Mouse (Mus musculus): Measurements from ENCODE around the gene Six3. TPM values are rescaled to one million over a fixed set of nuclear protein-coding genes. Genes with fewer than 3 reads are reported as not detected.

Gene Six3
- total and polyA plus RNA-seq, 3 experiments: not detected

DNA sequence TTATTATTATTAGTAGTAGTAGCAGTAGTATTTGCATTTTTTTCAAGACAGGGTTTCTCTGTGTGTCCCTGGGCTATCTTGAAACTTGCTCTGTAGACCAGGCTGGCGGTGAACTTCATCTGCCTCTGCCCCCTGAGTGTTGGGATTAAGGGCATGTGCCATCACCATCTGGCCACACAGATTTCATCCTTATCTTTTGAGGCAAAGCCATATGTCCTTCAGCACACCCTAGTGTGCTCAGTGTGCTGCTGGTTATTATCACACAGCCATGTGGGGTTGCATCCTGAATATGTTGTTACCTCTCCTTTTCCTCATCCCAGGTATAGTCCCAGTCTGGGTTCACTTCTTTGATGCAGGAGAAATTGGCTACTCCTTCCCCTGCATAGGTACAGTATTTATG, 46.6 kb downstream of the Six3 start:
- TF ChIP-seq MYC (IDR thresholded peaks at IDR 0.05; ENCODE audit: low read depth, low read length) (no peak), MAZ (IDR thresholded peaks at IDR 0.05; ENCODE audit: low read depth, low read length) (no peak), RCOR1 (IDR thresholded peaks at IDR 0.05; ENCODE audit: low read depth, low read length) (no peak), GATA1 (IDR thresholded peaks at IDR 0.05; ENCODE audit: low read depth, low read length) (no peak), KAT2A (conservative IDR thresholded peaks at IDR 0.05; ENCODE audit: low read depth, low read length) (no peak), ELF1 (IDR thresholded peaks at IDR 0.05; ENCODE audit: low read depth, low read length) (no peak), CHD1 (IDR thresholded peaks at IDR 0.05; ENCODE audit: low read depth, low read length) (no peak), CTCF (IDR thresholded peaks at IDR 0.05 in 2 of 3, conservative IDR thresholded peaks at IDR 0.05 in 1 of 3; ENCODE audit: control insufficient read depth in 1 of 3, insufficient read depth in 1 of 3, low read depth in 2 of 3, low read length in 3 of 3, poor library complexity in 1 of 3, severe bottlenecking in 1 of 3) (no peak), NRF1 (IDR thresholded peaks at IDR 0.05; ENCODE audit: insufficient read depth, low read depth, low read length, poor library complexity, severe bottlenecking) (no peak), UBTF (IDR thresholded peaks at IDR 0.05; ENCODE audit: borderline replicate concordance, insufficient read depth, low read depth, low read length) (no peak), MXI1 (IDR thresholded peaks at IDR 0.05; ENCODE audit: low read depth, low read length) (no peak), JUND (IDR thresholded peaks at IDR 0.05; ENCODE audit: low read depth, low read length) (no peak), TCF12 (IDR thresholded peaks at IDR 0.05; ENCODE audit: low read depth, low read length) (no peak), CHD2 (IDR thresholded peaks at IDR 0.05; ENCODE audit: low read length) (no peak)
- Histone ChIP-seq H3K27me3 (ENCODE audit: control insufficient read depth in 1 of 2, insufficient read depth in 2 of 2, low read length in 2 of 2) (no peaks in the 10 kb centered on the region), H3K36me3 (ENCODE audit: control insufficient read depth in 1 of 2, insufficient read depth in 2 of 2, low read length in 2 of 2) (no peaks in the 10 kb centered on the region), H3K27ac (ENCODE audit: control insufficient read depth, low read depth, low read length) (no peak overlapping the region), H3K4me1 (ENCODE audit: control insufficient read depth in 1 of 2, insufficient read depth in 2 of 2, low read length in 2 of 2) (no peaks in the 10 kb centered on the region), H3K9ac (ENCODE audit: control insufficient read depth, low read depth, low read length, poor library complexity, severe bottlenecking) (no peak overlapping the region), H3K79me2 (ENCODE audit: control insufficient read depth, insufficient read depth, low read length, poor library complexity) (no peaks in the 10 kb centered on the region), H3K4me3 (ENCODE audit: control insufficient read depth in 1 of 2, insufficient read depth in 1 of 2, low read depth in 2 of 2, low read length in 2 of 2) (no peak overlapping the region), H3K9me3 (replicated peaks; ENCODE audit: insufficient read depth, low read length) (no peaks in the 10 kb centered on the region)
- no peak for DNase-seq (ENCODE audit: low read depth, low spot score)

DNA sequence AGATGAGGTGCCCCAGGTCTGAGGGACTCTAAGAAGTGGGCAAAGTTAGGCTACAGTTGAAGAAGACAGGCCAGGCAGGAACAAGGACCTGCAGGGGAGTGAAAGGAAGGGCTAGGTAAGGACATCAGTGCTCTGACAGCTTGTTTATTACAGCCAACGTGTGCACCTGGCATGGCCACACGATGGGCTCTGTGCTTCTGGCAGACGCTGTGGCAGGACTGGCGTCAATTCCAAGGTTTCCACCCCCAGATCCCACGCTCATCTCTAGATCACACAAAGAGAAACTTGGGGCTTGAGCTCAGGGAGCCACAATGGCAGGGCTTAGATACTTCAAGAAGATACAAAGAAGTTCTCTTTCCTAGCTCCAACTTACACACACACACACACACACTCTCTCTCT, 48.1 kb downstream of the Six3 start:
- Histone ChIP-seq H3K79me2 (ENCODE audit: control insufficient read depth, insufficient read depth, low read length, poor library complexity) (no peaks in the 10 kb centered on the region), H3K9me3 (replicated peaks; ENCODE audit: insufficient read depth, low read length) (no peaks in the 10 kb centered on the region), H3K4me3 (ENCODE audit: control insufficient read depth in 1 of 2, insufficient read depth in 1 of 2, low read depth in 2 of 2, low read length in 2 of 2) (no peak overlapping the region), H3K9ac (ENCODE audit: control insufficient read depth, low read depth, low read length, poor library complexity, severe bottlenecking) (no peak overlapping the region), H3K4me1 (ENCODE audit: control insufficient read depth in 1 of 2, insufficient read depth in 2 of 2, low read length in 2 of 2) (no peaks in the 10 kb centered on the region), H3K36me3 (ENCODE audit: control insufficient read depth in 1 of 2, insufficient read depth in 2 of 2, low read length in 2 of 2) (no peaks in the 10 kb centered on the region), H3K27ac (ENCODE audit: control insufficient read depth, low read depth, low read length) (no peak overlapping the region), H3K27me3 (ENCODE audit: control insufficient read depth in 1 of 2, insufficient read depth in 2 of 2, low read length in 2 of 2) (no peaks in the 10 kb centered on the region; a peak in 1 of 4 replicates)
- DNase-seq (ENCODE audit: low read depth, low spot score): no peak
- TF ChIP-seq RAD21 (IDR thresholded peaks at IDR 0.05; ENCODE audit: low read depth, low read length) (no peak), MYC (IDR thresholded peaks at IDR 0.05; ENCODE audit: low read depth, low read length) (no peak), MAX (IDR thresholded peaks at IDR 0.05; ENCODE audit: low read length) (no peak), MXI1 (IDR thresholded peaks at IDR 0.05; ENCODE audit: low read depth, low read length) (no peak), RCOR1 (IDR thresholded peaks at IDR 0.05; ENCODE audit: low read depth, low read length) (no peak)

All from MEL (cell line).